Mouse (Mus musculus): ENCODE measurements at regions not wholly inside any gene's neighbourhood (a gene's known extent, or its start where the extent isn't known, plus 50 kb on each side); places are given as distances from the start of the nearest gene placed in this dataset.

- ATAC-seq (ENCODE audit: low FRiP score): no peak
- no peak overlapping the region for H3K4me2 ChIP-seq (replicated peaks; ENCODE audit: low read depth, low read length)
Measured at GRCm38 (mm10) chr8:18279932-18280331, 698.1 kb downstream of the Defb40 start.

GRCm38 (mm10) chr8:18268301-18268700 is 709.8 kb downstream of the Defb40 start:
- Histone ChIP-seq H3K4me3 (ENCODE audit: low read depth, low read length) (no peak overlapping the region), H3K27me3 (ENCODE audit: control insufficient read depth, insufficient read depth, low read length) (no peaks in the 10 kb centered on the region), H3K9me3 (ENCODE audit: control insufficient read depth, low read length) (no peaks in the 10 kb centered on the region), H3K27ac (ENCODE audit: low read depth, low read length) (no peak overlapping the region), H3K9ac (ENCODE audit: low read depth, low read length) (no peak overlapping the region), H3K4me2 (replicated peaks; ENCODE audit: low read depth, low read length) (no peak overlapping the region), H3K36me3 (ENCODE audit: control insufficient read depth, insufficient read depth, low read length) (no peaks in the 10 kb centered on the region), H3K4me1 (replicated peaks; ENCODE audit: control insufficient read depth, insufficient read depth, low read length) (no peaks in the 10 kb centered on the region)
- 82% methylated on average over 7 of the region's 7 CpGs for WGBS
- no peak for DNase-seq (ENCODE audit: low spot score)
- ATAC-seq (ENCODE audit: low FRiP score): no peak

More at GRCm38 (mm10) chr8:18279932-18280331, 698.1 kb downstream of the Defb40 start:
- H3K4me1 ChIP-seq (replicated peaks; ENCODE audit: control insufficient read depth, insufficient read depth, low read length): no peaks in the 10 kb centered on the region
- no peaks in the 10 kb centered on the region for H3K36me3 ChIP-seq (ENCODE audit: control insufficient read depth, insufficient read depth, low read length)
- H3K9me3 ChIP-seq (ENCODE audit: control insufficient read depth, low read length): no peaks in the 10 kb centered on the region
- no peak overlapping the region for H3K4me3 ChIP-seq (ENCODE audit: low read depth, low read length)
- WGBS: 80% methylated on average over 4 of the region's 4 CpGs
- no peak for DNase-seq (ENCODE audit: low spot score)
- no peak overlapping the region for H3K9ac ChIP-seq (ENCODE audit: low read depth, low read length)
- no peaks in the 10 kb centered on the region for H3K27me3 ChIP-seq (ENCODE audit: control insufficient read depth, insufficient read depth, low read length)
- H3K27ac ChIP-seq (ENCODE audit: low read depth, low read length): no peak overlapping the region

- ATAC-seq (ENCODE audit: low FRiP score) (no peak), DNase-seq (ENCODE audit: low spot score) (no peak)
- Histone ChIP-seq H3K27ac (ENCODE audit: low read depth, low read length) (no peak overlapping the region), H3K4me1 (replicated peaks; ENCODE audit: control insufficient read depth, insufficient read depth, low read length) (no peaks in the 10 kb centered on the region), H3K27me3 (ENCODE audit: control insufficient read depth, insufficient read depth, low read length) (no peaks in the 10 kb centered on the region), H3K4me2 (replicated peaks; ENCODE audit: low read depth, low read length) (no peak overlapping the region), H3K4me3 (ENCODE audit: low read depth, low read length) (no peak overlapping the region), H3K9me3 (ENCODE audit: control insufficient read depth, low read length) (no peaks in the 10 kb centered on the region), H3K9ac (ENCODE audit: low read depth, low read length) (no peak overlapping the region), H3K36me3 (ENCODE audit: control insufficient read depth, insufficient read depth, low read length) (no peaks in the 10 kb centered on the region)
- 89% methylated on average over 7 of the region's 7 CpGs for WGBS
Measured at GRCm38 (mm10) chr8:18258287-18258961, 719.6 kb downstream of the Defb40 start.

GRCm38 (mm10) chr8:18246299-18246698 is 731.8 kb downstream of the Defb40 start:
- Histone ChIP-seq H3K4me2 (replicated peaks; ENCODE audit: low read depth, low read length) (no peak overlapping the region), H3K27ac (ENCODE audit: low read depth, low read length) (no peak overlapping the region), H3K4me1 (replicated peaks; ENCODE audit: control insufficient read depth, insufficient read depth, low read length) (no peaks in the 10 kb centered on the region), H3K4me3 (ENCODE audit: low read depth, low read length) (no peak overlapping the region), H3K36me3 (ENCODE audit: control insufficient read depth, insufficient read depth, low read length) (no peaks in the 10 kb centered on the region), H3K27me3 (ENCODE audit: control insufficient read depth, insufficient read depth, low read length) (no peaks in the 10 kb centered on the region), H3K9me3 (ENCODE audit: control insufficient read depth, low read length) (no peaks in the 10 kb centered on the region), H3K9ac (ENCODE audit: low read depth, low read length) (no peak overlapping the region)
- ATAC-seq (ENCODE audit: low FRiP score) (peak; percentile 25; the same call in 1 of the 2 replicates), DNase-seq (ENCODE audit: low spot score) (no peak)
- WGBS: 82% methylated on average over 12 of the region's 12 CpGs

- no peaks in the 10 kb centered on the region for H3K36me3 ChIP-seq (ENCODE audit: control insufficient read depth, insufficient read depth, low read length)
- no peak for DNase-seq (ENCODE audit: low spot score)
- H3K4me3 ChIP-seq (ENCODE audit: low read depth, low read length): no peak overlapping the region
- H3K9ac ChIP-seq (ENCODE audit: low read depth, low read length): no peak overlapping the region
- ATAC-seq (ENCODE audit: low FRiP score): no peak
- H3K4me2 ChIP-seq (replicated peaks; ENCODE audit: low read depth, low read length): no peak overlapping the region
- no peaks in the 10 kb centered on the region for H3K27me3 ChIP-seq (ENCODE audit: control insufficient read depth, insufficient read depth, low read length)
- 89% methylated on average over 2 of the region's 2 CpGs for WGBS
- H3K4me1 ChIP-seq (replicated peaks; ENCODE audit: control insufficient read depth, insufficient read depth, low read length): no peaks in the 10 kb centered on the region
- H3K9me3 ChIP-seq (ENCODE audit: control insufficient read depth, low read length): no peaks in the 10 kb centered on the region
- H3K27ac ChIP-seq (ENCODE audit: low read depth, low read length): no peak overlapping the region
Measured at GRCm38 (mm10) chr8:18217599-18217998, 760.5 kb downstream of the Defb40 start.

GRCm38 (mm10) chr8:18217192-18217591 is 760.9 kb downstream of the Defb40 start:
- Histone ChIP-seq H3K27ac (ENCODE audit: low read depth, low read length) (no peak overlapping the region), H3K9ac (ENCODE audit: low read depth, low read length) (no peak overlapping the region), H3K9me3 (ENCODE audit: control insufficient read depth, low read length) (no peaks in the 10 kb centered on the region), H3K4me2 (replicated peaks; ENCODE audit: low read depth, low read length) (no peak overlapping the region), H3K36me3 (ENCODE audit: control insufficient read depth, insufficient read depth, low read length) (no peaks in the 10 kb centered on the region), H3K27me3 (ENCODE audit: control insufficient read depth, insufficient read depth, low read length) (no peaks in the 10 kb centered on the region), H3K4me1 (replicated peaks; ENCODE audit: control insufficient read depth, insufficient read depth, low read length) (no peaks in the 10 kb centered on the region), H3K4me3 (ENCODE audit: low read depth, low read length) (no peak overlapping the region)
- 90% methylated on average over 7 of the region's 7 CpGs for WGBS
- no peak for DNase-seq (ENCODE audit: low spot score)
- ATAC-seq (ENCODE audit: low FRiP score): no peak

- Histone ChIP-seq H3K4me1 (replicated peaks; ENCODE audit: control insufficient read depth, insufficient read depth, low read length) (no peaks in the 10 kb centered on the region), H3K27ac (ENCODE audit: low read depth, low read length) (no peak overlapping the region), H3K9me3 (ENCODE audit: control insufficient read depth, low read length) (no peaks in the 10 kb centered on the region), H3K4me3 (ENCODE audit: low read depth, low read length) (no peak overlapping the region), H3K27me3 (ENCODE audit: control insufficient read depth, insufficient read depth, low read length) (no peaks in the 10 kb centered on the region), H3K36me3 (ENCODE audit: control insufficient read depth, insufficient read depth, low read length) (no peaks in the 10 kb centered on the region), H3K4me2 (replicated peaks; ENCODE audit: low read depth, low read length) (no peak overlapping the region), H3K9ac (ENCODE audit: low read depth, low read length) (no peak overlapping the region)
- ATAC-seq (ENCODE audit: low FRiP score) (no peak), DNase-seq (ENCODE audit: low spot score) (no peak)
- WGBS: 74% methylated on average over 1 of the region's 1 CpGs
Measured at GRCm38 (mm10) chr8:18216516-18216915, 761.5 kb downstream of the Defb40 start.

- 93% methylated on average over 1 of the region's 1 CpGs for WGBS
- H3K4me2 ChIP-seq (replicated peaks; ENCODE audit: low read depth, low read length): no peak overlapping the region
- ATAC-seq (ENCODE audit: low FRiP score) (no peak), DNase-seq (ENCODE audit: low spot score) (no peak)
- no peak overlapping the region for H3K4me3 ChIP-seq (ENCODE audit: low read depth, low read length)
- H3K4me1 ChIP-seq (replicated peaks; ENCODE audit: control insufficient read depth, insufficient read depth, low read length): no peaks in the 10 kb centered on the region
- H3K9ac ChIP-seq (ENCODE audit: low read depth, low read length): no peak overlapping the region
- H3K9me3 ChIP-seq (ENCODE audit: control insufficient read depth, low read length): no peaks in the 10 kb centered on the region
- no peaks in the 10 kb centered on the region for H3K27me3 ChIP-seq (ENCODE audit: control insufficient read depth, insufficient read depth, low read length)
- H3K27ac ChIP-seq (ENCODE audit: low read depth, low read length): no peak overlapping the region
- H3K36me3 ChIP-seq (ENCODE audit: control insufficient read depth, insufficient read depth, low read length): no peaks in the 10 kb centered on the region
Measured at GRCm38 (mm10) chr8:18210067-18210466, 768.0 kb downstream of the Defb40 start.

GRCm38 (mm10) chr8:18208658-18209057 is 769.4 kb downstream of the Defb40 start:
- no peak for DNase-seq (ENCODE audit: low spot score)
- WGBS: 81% methylated on average over 1 of the region's 1 CpGs
- Histone ChIP-seq H3K9ac (ENCODE audit: low read depth, low read length) (no peak overlapping the region), H3K4me3 (ENCODE audit: low read depth, low read length) (no peak overlapping the region), H3K27ac (ENCODE audit: low read depth, low read length) (no peak overlapping the region), H3K27me3 (ENCODE audit: control insufficient read depth, insufficient read depth, low read length) (no peaks in the 10 kb centered on the region), H3K36me3 (ENCODE audit: control insufficient read depth, insufficient read depth, low read length) (no peaks in the 10 kb centered on the region), H3K4me1 (replicated peaks; ENCODE audit: control insufficient read depth, insufficient read depth, low read length) (no peaks in the 10 kb centered on the region), H3K4me2 (replicated peaks; ENCODE audit: low read depth, low read length) (no peak overlapping the region), H3K9me3 (ENCODE audit: control insufficient read depth, low read length) (no peaks in the 10 kb centered on the region)
- no peak for ATAC-seq (ENCODE audit: low FRiP score)
